Mouse (Mus musculus) ES-E14 (cell line): ENCODE results near the gene Il10rb.

Experiments used
- MAFK ChIP-seq: IDR thresholded peaks from 2 replicates; pipeline ENCODE4 v1.6.1; 2014; ENCODE audit warnings: mild to moderate bottlenecking, low read depth, low read length, inconsistent platforms; ENCODE audit not compliant: insufficient read depth
- ZC3H11A ChIP-seq: IDR thresholded peaks from 2 replicates; pipeline ENCODE4 v1.6.1; 2012; ENCODE audit warnings: low read depth, mild to moderate bottlenecking, inconsistent platforms, low read length, borderline replicate concordance

- TF ChIP-seq ZC3H11A (no peak), MAFK (no peak)
Observed at GRCm38 (mm10) chr16:91376701-91377100, 29.3 kb upstream of the Il10rb start.
